Mouse (Mus musculus): Measurements from ENCODE around the gene Rbfox2. TPM values are rescaled to one million over a fixed set of nuclear protein-coding genes. Genes with fewer than 3 reads are reported as not detected.

Rbfox2 gene
- polyA plus RNA-seq, 1 experiment from 2014 or later = 97.4 TPM

- WGBS = 10% methylated on average over 17 of the region's 17 CpGs
- H3K4me1 ChIP-seq (ENCODE audit: control insufficient read depth, insufficient read depth, low read length) = peaks cover 23% of the 10 kb centered on the region
- H3K9me3 ChIP-seq (ENCODE audit: control insufficient read depth, low read length) = no peaks in the 10 kb centered on the region
- ATAC-seq (ENCODE audit: low read depth) (peak; percentile 70), DNase-seq (ENCODE audit: low spot score) (peak; percentile 90)
- H3K4me3 ChIP-seq (ENCODE audit: low read depth, low read length) = 0 out of 2 replicates have a peak overlapping the region, but pooled peaks have one; percentile 2
- peak overlapping the region; percentile 53 for H3K4me2 ChIP-seq (ENCODE audit: low read depth, low read length)
- peak overlapping the region; percentile 90 for H3K27ac ChIP-seq (replicated peaks; ENCODE audit: low read depth, low read length)
- no peaks in the 10 kb centered on the region for H3K36me3 ChIP-seq (ENCODE audit: control insufficient read depth, insufficient read depth, low read length)
- peak overlapping the region; percentile 58 for H3K9ac ChIP-seq (ENCODE audit: low read depth, low read length)
- no peaks in the 10 kb centered on the region for H3K27me3 ChIP-seq (replicated peaks; ENCODE audit: control insufficient read depth, insufficient read depth, low read length)
Measured at GRCm38 (mm10) chr15:77344127-77345125, 37.6 kb upstream of the Rbfox2 start.

- Histone ChIP-seq H3K27ac (replicated peaks; ENCODE audit: low read depth, low read length) (peak overlapping the region; percentile 90), H3K9ac (ENCODE audit: low read depth, low read length) (peak overlapping the region; percentile 58), H3K4me1 (ENCODE audit: control insufficient read depth, insufficient read depth, low read length) (peaks cover 27% of the 10 kb centered on the region), H3K9me3 (ENCODE audit: control insufficient read depth, low read length) (no peaks in the 10 kb centered on the region), H3K27me3 (replicated peaks; ENCODE audit: control insufficient read depth, insufficient read depth, low read length) (no peaks in the 10 kb centered on the region), H3K4me3 (ENCODE audit: low read depth, low read length) (peak overlapping the region; percentile 22), H3K4me2 (ENCODE audit: low read depth, low read length) (peak overlapping the region; percentile 53), H3K36me3 (ENCODE audit: control insufficient read depth, insufficient read depth, low read length) (no peaks in the 10 kb centered on the region)
- peak; percentile 85 for ATAC-seq (ENCODE audit: low read depth)
- WGBS = 7% methylated on average over 11 of the region's 13 CpGs
- DNase-seq (ENCODE audit: low spot score) = peak; percentile 79
Measured at GRCm38 (mm10) chr15:77343527-77344091, 36.8 kb upstream of the Rbfox2 start.

GRCm38 (mm10) chr15:77342962-77343526, 36.2 kb upstream of the Rbfox2 start:
- no peaks in the 10 kb centered on the region for H3K36me3 ChIP-seq (ENCODE audit: control insufficient read depth, insufficient read depth, low read length)
- no peaks in the 10 kb centered on the region for H3K27me3 ChIP-seq (replicated peaks; ENCODE audit: control insufficient read depth, insufficient read depth, low read length)
- peaks cover 27% of the 10 kb centered on the region for H3K4me1 ChIP-seq (ENCODE audit: control insufficient read depth, insufficient read depth, low read length)
- H3K4me2 ChIP-seq (ENCODE audit: low read depth, low read length) = peak overlapping the region; percentile 53
- ATAC-seq (ENCODE audit: low read depth) (peak; percentile 3; the same call in 1 of the 2 replicates), DNase-seq (ENCODE audit: low spot score) (no peak)
- H3K9ac ChIP-seq (ENCODE audit: low read depth, low read length) = peak overlapping the region; percentile 58
- H3K9me3 ChIP-seq (ENCODE audit: control insufficient read depth, low read length) = no peaks in the 10 kb centered on the region
- peak overlapping the region; percentile 22 for H3K4me3 ChIP-seq (ENCODE audit: low read depth, low read length)
- 19% methylated on average over 18 of the region's 18 CpGs for WGBS
- peak overlapping the region; percentile 90 for H3K27ac ChIP-seq (replicated peaks; ENCODE audit: low read depth, low read length)

GRCm38 (mm10) chr15:77342005-77342404, 35.2 kb upstream of the Rbfox2 start:
- no peak overlapping the region for H3K9ac ChIP-seq (ENCODE audit: low read depth, low read length)
- ATAC-seq (ENCODE audit: low read depth) = no peak
- H3K4me3 ChIP-seq (ENCODE audit: low read depth, low read length) = no peak overlapping the region
- no peak overlapping the region for H3K27ac ChIP-seq (replicated peaks; ENCODE audit: low read depth, low read length)
- H3K9me3 ChIP-seq (ENCODE audit: control insufficient read depth, low read length) = no peaks in the 10 kb centered on the region
- no peaks in the 10 kb centered on the region for H3K36me3 ChIP-seq (ENCODE audit: control insufficient read depth, insufficient read depth, low read length)
- 89% methylated on average over 6 of the region's 6 CpGs for WGBS
- peaks cover 29% of the 10 kb centered on the region for H3K4me1 ChIP-seq (ENCODE audit: control insufficient read depth, insufficient read depth, low read length)
- H3K4me2 ChIP-seq (ENCODE audit: low read depth, low read length) = no peak overlapping the region
- DNase-seq (ENCODE audit: low spot score) = no peak
- H3K27me3 ChIP-seq (replicated peaks; ENCODE audit: control insufficient read depth, insufficient read depth, low read length) = no peaks in the 10 kb centered on the region

- Histone ChIP-seq H3K27me3 (replicated peaks; ENCODE audit: control insufficient read depth, insufficient read depth, low read length) (no peaks in the 10 kb centered on the region), H3K4me2 (ENCODE audit: low read depth, low read length) (no peak overlapping the region), H3K4me3 (ENCODE audit: low read depth, low read length) (no peak overlapping the region), H3K9me3 (ENCODE audit: control insufficient read depth, low read length) (no peaks in the 10 kb centered on the region), H3K27ac (replicated peaks; ENCODE audit: low read depth, low read length) (no peak overlapping the region), H3K9ac (ENCODE audit: low read depth, low read length) (no peak overlapping the region), H3K36me3 (ENCODE audit: control insufficient read depth, insufficient read depth, low read length) (no peaks in the 10 kb centered on the region), H3K4me1 (ENCODE audit: control insufficient read depth, insufficient read depth, low read length) (peaks cover 36% of the 10 kb centered on the region)
- DNase-seq (ENCODE audit: low spot score) (peak; percentile 66), ATAC-seq (ENCODE audit: low read depth) (no peak; the same call in 1 of the 2 replicates)
Measured at GRCm38 (mm10) chr15:77340581-77340980, 33.8 kb upstream of the Rbfox2 start.

GRCm38 (mm10) chr15:77338924-77339429, 32.2 kb upstream of the Rbfox2 start:
- WGBS = 35% methylated on average over 8 of the region's 8 CpGs
- Histone ChIP-seq H3K9me3 (ENCODE audit: control insufficient read depth, low read length) (no peaks in the 10 kb centered on the region), H3K27ac (replicated peaks; ENCODE audit: low read depth, low read length) (peak overlapping the region; percentile 52), H3K4me1 (ENCODE audit: control insufficient read depth, insufficient read depth, low read length) (peaks cover 27% of the 10 kb centered on the region), H3K36me3 (ENCODE audit: control insufficient read depth, insufficient read depth, low read length) (no peaks in the 10 kb centered on the region), H3K4me2 (ENCODE audit: low read depth, low read length) (no peak overlapping the region), H3K4me3 (ENCODE audit: low read depth, low read length) (no peak overlapping the region), H3K27me3 (replicated peaks; ENCODE audit: control insufficient read depth, insufficient read depth, low read length) (no peaks in the 10 kb centered on the region), H3K9ac (ENCODE audit: low read depth, low read length) (no peak overlapping the region)
- no peak for ATAC-seq (ENCODE audit: low read depth)
- no peak for DNase-seq (ENCODE audit: low spot score)

- no peaks in the 10 kb centered on the region for H3K36me3 ChIP-seq (ENCODE audit: control insufficient read depth, insufficient read depth, low read length)
- no peak overlapping the region for H3K9ac ChIP-seq (ENCODE audit: low read depth, low read length)
- ATAC-seq (ENCODE audit: low read depth) (no peak), DNase-seq (ENCODE audit: low spot score) (no peak)
- H3K27me3 ChIP-seq (replicated peaks; ENCODE audit: control insufficient read depth, insufficient read depth, low read length) = no peaks in the 10 kb centered on the region
- no peak overlapping the region for H3K4me3 ChIP-seq (ENCODE audit: low read depth, low read length)
- WGBS = 72% methylated on average over 7 of the region's 7 CpGs
- no peak overlapping the region for H3K27ac ChIP-seq (replicated peaks; ENCODE audit: low read depth, low read length)
- H3K9me3 ChIP-seq (ENCODE audit: control insufficient read depth, low read length) = no peaks in the 10 kb centered on the region
- H3K4me1 ChIP-seq (ENCODE audit: control insufficient read depth, insufficient read depth, low read length) = peaks cover 21% of the 10 kb centered on the region
- H3K4me2 ChIP-seq (ENCODE audit: low read depth, low read length) = no peak overlapping the region
Measured at GRCm38 (mm10) chr15:77338451-77338850, 31.6 kb upstream of the Rbfox2 start.

GRCm38 (mm10) chr15:77337926-77338325, 31.1 kb upstream of the Rbfox2 start:
- 66% methylated on average over 3 of the region's 3 CpGs for WGBS
- no peaks in the 10 kb centered on the region for H3K27me3 ChIP-seq (replicated peaks; ENCODE audit: control insufficient read depth, insufficient read depth, low read length)
- no peak for ATAC-seq (ENCODE audit: low read depth)
- peaks cover 16% of the 10 kb centered on the region for H3K4me1 ChIP-seq (ENCODE audit: control insufficient read depth, insufficient read depth, low read length)
- DNase-seq (ENCODE audit: low spot score) = no peak
- H3K4me3 ChIP-seq (ENCODE audit: low read depth, low read length) = no peak overlapping the region
- H3K4me2 ChIP-seq (ENCODE audit: low read depth, low read length) = no peak overlapping the region
- H3K9me3 ChIP-seq (ENCODE audit: control insufficient read depth, low read length) = no peaks in the 10 kb centered on the region
- no peak overlapping the region for H3K9ac ChIP-seq (ENCODE audit: low read depth, low read length)
- H3K27ac ChIP-seq (replicated peaks; ENCODE audit: low read depth, low read length) = 0 out of 2 replicates have a peak overlapping the region, but pooled peaks have one; percentile 85
- H3K36me3 ChIP-seq (ENCODE audit: control insufficient read depth, insufficient read depth, low read length) = no peaks in the 10 kb centered on the region

All from embryonic facial prominence, embryonic 14.5 days (tissue).